Mouse (Mus musculus) layer of hippocampus, adult 18-20 months (tissue): ENCODE data around the gene Tmprss11b. TPM values are rescaled to one million over a fixed set of nuclear protein-coding genes. Genes with fewer than 3 reads are reported as not detected.

Experiments used
- DNase-seq, 2 experiments: peaks; one replicate each; pipeline ENCODE4 v3.0.0; 2022; ENCODE audit warnings: low spot score in 2 of 2
- long read RNA-seq: library from polyadenylated mRNA; stranded (forward); transcript quantifications from one replicate; pipeline ENCODE4 v2.0.0, GENCODE M21; 2021
- total RNA-seq, 2 experiments: library from RNA; stranded (reverse); gene quantifications; 2 replicates each; pipeline ENCODE4 v1.2.3; 2021

The Tmprss11b gene
- not detected for total RNA-seq
- long read RNA-seq, result 0 reads

- no peak for DNase-seq
Observed at GRCm38 (mm10) chr5:86676262-86676661, at the start of gene Tmprss11b. TSS of gene Tmprss11b (minus strand) at chr5:86676362.

- DNase-seq, result no peak
Observed at GRCm38 (mm10) chr5:86725021-86725420, 48.9 kb upstream of the Tmprss11b start.

DNA sequence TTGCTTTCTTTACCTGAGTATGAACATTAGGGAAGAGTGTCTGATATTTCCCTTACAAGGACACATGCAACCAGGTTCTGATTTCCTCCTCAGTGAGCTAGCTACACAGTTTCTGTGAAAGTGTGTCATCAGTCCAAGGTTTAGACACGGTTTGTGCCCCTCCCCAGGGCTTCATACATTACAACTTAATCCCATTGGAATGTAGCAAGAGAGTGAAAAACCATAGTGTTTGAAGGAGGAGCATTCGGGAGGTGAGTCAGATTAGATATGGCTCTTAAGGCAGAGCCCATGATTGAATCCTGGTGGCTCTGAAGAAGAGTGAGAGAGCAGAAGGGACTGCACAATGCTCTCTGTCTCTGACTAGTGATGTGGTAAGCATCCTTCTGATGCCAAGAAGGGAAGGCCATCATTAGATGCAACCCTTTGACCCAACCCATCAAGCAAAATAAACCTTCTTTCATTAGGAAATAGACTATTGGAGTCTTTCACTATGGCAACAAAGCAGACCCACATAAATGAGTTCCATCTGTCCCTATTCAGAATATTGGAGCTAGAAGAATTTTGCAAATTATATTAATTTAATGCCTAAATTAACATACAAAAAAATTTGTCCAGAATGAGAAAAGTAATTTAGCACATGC lies 46.8 kb upstream of the Tmprss11b start:
- peak in 1 of 2 experiments; percentile 50 for DNase-seq

DNA sequence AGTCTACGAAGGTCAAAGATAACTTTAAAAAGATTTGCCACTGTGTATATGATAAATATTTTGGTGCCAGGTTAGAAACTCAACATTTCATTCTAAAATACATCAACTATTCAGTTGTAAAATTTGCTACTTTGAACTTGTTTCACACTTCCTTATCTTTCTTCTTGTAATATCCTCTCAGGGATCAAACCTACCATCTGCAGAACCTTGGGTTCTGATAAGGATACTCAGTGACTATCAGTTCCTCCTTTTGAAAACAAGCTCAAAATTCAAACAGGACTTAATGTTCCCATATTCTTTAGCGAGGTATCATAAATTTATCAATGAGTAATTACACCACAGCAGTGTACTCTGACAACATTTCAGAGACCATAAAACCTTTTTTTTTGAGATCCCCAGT lies 38.8 kb upstream of the Tmprss11b start:
- no peak for DNase-seq

DNA sequence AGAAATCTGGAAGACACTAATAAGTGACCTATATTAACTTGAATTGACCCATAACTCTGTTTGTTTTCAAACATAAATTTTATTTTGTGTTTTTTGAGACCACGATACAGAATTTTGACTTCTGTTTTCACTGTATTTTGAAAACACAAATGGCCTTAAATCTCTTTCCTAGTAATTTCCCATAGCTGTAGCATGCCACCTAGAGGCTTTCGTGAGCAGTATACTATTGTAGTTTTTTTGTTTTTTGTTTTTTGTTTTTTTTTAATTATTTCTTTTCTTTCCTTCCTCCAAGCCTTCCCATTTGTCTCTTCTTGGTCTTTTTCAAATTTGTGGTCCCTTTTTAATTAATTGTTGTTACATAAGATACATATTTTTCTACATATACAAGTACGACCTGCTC lies 28.8 kb upstream of the Tmprss11b start:
- no peak for DNase-seq

DNA sequence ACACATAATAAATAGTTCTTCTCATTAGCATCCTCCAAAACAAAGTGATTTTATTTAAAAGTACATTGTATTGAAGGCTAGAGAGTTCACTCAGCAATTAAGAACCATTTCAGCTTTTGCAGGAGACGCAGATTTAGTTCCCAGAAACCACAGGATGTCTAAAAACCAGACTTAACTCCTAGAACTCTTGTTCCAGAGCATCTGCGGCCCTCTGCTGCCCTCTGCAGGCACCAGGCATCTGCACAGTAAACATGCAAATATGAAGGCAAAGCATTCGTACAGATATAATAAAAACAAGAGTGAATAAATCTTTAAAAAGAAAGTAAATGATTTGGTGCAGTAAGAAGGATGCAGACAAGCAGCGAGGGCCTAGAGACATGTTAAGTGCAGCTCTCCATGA lies 8.5 kb upstream of the Tmprss11b start:
- peak; percentile 32 to 86 for DNase-seq

DNA sequence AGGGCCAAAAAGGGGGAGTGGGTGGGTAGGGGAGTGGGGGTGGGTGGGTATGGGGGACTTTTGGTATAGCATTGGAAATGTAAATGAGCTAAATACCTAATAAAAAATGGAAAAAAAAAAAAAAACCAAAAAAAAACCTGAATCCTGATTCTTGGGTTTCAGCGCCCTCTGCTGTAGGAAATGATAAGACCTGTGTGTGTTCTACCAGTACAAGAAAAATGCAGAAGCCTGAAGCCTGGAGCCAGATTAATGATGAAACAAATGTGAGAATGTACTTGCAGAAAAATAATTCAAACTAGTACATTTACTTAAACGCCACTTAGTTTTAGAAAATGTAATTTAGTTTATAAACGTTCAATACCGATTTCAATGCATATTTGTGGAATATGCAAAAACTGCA lies 27.0 kb downstream of the Tmprss11b start:
- DNase-seq, result peak in 1 of 2 experiments; percentile 64

DNA sequence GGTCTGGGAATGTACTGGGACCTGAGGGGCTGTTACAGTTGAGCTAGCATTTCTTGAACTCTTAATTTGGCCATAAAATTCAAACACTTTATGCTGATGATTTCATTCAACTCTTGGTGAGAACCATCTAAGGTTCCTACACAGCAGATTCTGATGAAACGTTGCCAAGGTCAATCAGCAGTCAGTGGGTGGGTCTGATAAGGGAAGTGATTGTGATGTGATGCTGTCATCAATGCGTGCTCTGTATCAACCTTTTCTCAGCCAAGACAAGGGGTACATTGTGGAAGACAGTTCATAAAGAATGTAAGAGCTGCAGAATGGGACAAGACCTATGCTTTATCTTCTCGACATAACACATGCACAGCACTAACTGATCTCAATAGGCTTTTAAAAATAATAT lies 35.4 kb downstream of the Tmprss11b start:
- DNase-seq, result no peak

DNA sequence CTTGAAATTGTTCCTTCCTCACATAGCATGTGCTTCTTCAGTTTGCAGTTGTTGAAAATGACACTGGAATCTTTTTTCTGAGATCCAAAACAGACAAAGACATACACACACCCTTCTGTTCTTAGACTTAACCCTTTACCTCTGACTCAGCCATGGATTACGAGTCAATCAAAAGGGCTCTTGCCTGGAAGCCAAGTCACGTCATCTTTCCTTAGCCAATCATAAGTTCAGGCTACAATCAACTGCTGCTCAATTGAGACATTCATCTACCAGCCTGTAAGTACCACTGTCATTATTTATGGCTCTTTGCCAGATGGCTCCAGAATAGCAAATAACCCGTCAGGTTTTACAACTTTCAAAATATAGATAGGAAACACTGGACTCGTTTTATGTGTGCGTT lies 43.8 kb downstream of the Tmprss11b start, which contains the start of gene Tmprss11f:
TSS of gene Tmprss11f (minus strand) at position 101 of the 400 bp plus-strand sequence.
- DNase-seq, result no peak

- DNase-seq, result no peak
Observed at GRCm38 (mm10) chr5:86630700-86631099, 45.5 kb downstream of the Tmprss11b start.

DNA sequence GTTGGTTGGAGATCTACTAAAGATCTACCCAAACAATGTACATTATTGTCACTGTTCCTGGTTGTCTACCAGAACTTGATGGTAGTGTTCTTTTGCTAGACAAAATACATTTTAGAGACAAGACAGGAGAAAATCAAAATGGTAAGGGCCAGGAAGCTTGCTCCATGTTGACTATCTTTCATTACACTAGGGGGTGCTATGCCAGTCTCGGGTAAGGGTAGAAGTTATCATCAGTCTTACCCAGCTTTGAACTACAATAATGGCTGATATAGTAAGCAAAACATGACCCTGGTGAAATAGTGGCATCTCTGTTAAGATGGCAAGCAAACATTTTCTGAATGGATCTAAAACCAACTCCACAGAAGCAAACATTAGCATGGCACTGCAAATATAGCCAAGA lies 54.4 kb downstream of the Tmprss11b start:
- no peak for DNase-seq

Other genes starting within 250 kb of the Tmprss11b start
- under 1 TPM in 1 of 2 experiments, not detected in 1; 0.13 TPM for gene Tmprss11a, start 207.4 kb downstream of the Tmprss11b start, total RNA-seq
- not detected for gene Tmprss11g, start 157.8 kb downstream of the Tmprss11b start, total RNA-seq
- not detected for gene Tmprss11f, start 43.9 kb downstream of the Tmprss11b start, total RNA-seq
- not detected for gene Tmprss11e, start 69.5 kb upstream of the Tmprss11b start, total RNA-seq
- gene Ythdc1, start 127.9 kb upstream of the Tmprss11b start, total RNA-seq, result 10 to 100 TPM; 60.8 to 62.9 TPM
- not detected for gene Ugt2b34, start 230.6 kb upstream of the Tmprss11b start, total RNA-seq